Mouse (Mus musculus) cerebellum, adult 2 months (tissue): ENCODE data around the gene Gm5751. TPM values are rescaled to one million over a fixed set of nuclear protein-coding genes. Genes with fewer than 3 reads are reported as not detected.
A peak's percentile ranks its signal among the peaks of the same experiment; 100 is the strongest.

Experiments used
- DNase-seq, 2 experiments: peaks; one replicate each; pipeline ENCODE4 v3.0.0; 2021
- H3K27ac ChIP-seq: fragments of 200-500 bp; 2 replicates; pipeline ENCODE4 v1.5.1; 2012; ENCODE audit warnings: low read length, control low read depth, inconsistent platforms; ENCODE audit not compliant: insufficient read depth
- H3K27me3 ChIP-seq: fragments of 200-500 bp; 2 replicates; pipeline ENCODE4 v1.6.1; 2012; ENCODE audit warnings: inconsistent platforms, mild to moderate bottlenecking, low read length, moderate library complexity; ENCODE audit not compliant: control insufficient read depth, insufficient read depth
- H3K4me1 ChIP-seq: fragments of 200-500 bp; 2 replicates; pipeline ENCODE4 v1.6.1; 2011; ENCODE audit warnings: low read length; ENCODE audit not compliant: control insufficient read depth, insufficient read depth
- H3K4me3 ChIP-seq: fragments of 200-500 bp; replicated peaks from 2 replicates; pipeline ENCODE3; 2011; ENCODE audit warnings: mild to moderate bottlenecking, low read depth, low read length, control low read depth; ENCODE audit not compliant: insufficient read depth
- CTCF ChIP-seq: fragments of 200-500 bp; IDR thresholded peaks from 2 replicates; pipeline ENCODE4 v1.5.1; 2011; ENCODE audit warnings: low read depth, mild to moderate bottlenecking, control low read depth, low read length, moderate library complexity, borderline replicate concordance; ENCODE audit not compliant: insufficient read depth
- POLR2A ChIP-seq: fragments of 200-500 bp; IDR thresholded peaks from 2 replicates; pipeline ENCODE4 v1.6.1; 2011; ENCODE audit warnings: low read length, control low read depth, borderline replicate concordance; ENCODE audit not compliant: insufficient read depth
- WGBS: fragments of 180-500 bp; shearing (Covaris S2); methylation state at CpG from one replicate; pipeline ENCODE4 v1.1.7; 2018; 5-methylcytosine and 5-hydroxymethylcytosine counted together
- polyA plus RNA-seq: library from polyadenylated mRNA; depleted of rRNA; stranded (reverse); fragments of >200 nt; gene quantifications from 2 replicates; pipeline ENCODE4 v1.2.3, GENCODE M21; 2012; rRNA removed

The Gm5751 gene
- polyA plus RNA-seq, 1 experiment: 0.57 TPM

GRCm38 (mm10) chrX:8893182-8893651 lies 19.2 kb downstream of the Gm5751 start:
- Histone ChIP-seq H3K27ac (no peak overlapping the region), H3K4me1 (no peaks in the 10 kb centered on the region), H3K4me3 (peak overlapping the region; percentile 64), H3K27me3 (no peaks in the 10 kb centered on the region)
- peak in 1 of 2 experiments; percentile 22 for DNase-seq
- WGBS: 12% methylated on average over 14 of the region's 42 CpGs
- no peak for TF ChIP-seq CTCF
- TF ChIP-seq POLR2A: no peak

- Histone ChIP-seq H3K27ac (no peak overlapping the region), H3K4me1 (no peaks in the 10 kb centered on the region), H3K27me3 (no peaks in the 10 kb centered on the region), H3K4me3 (no peak overlapping the region)
- WGBS: 62% methylated on average over 4 of the region's 4 CpGs
- TF ChIP-seq CTCF (no peak), POLR2A (no peak)
- DNase-seq: no peak
These were observed 26.8 kb downstream of the Gm5751 start for GRCm38 (mm10) chrX:8900823-8901222.

- no peaks in the 10 kb centered on the region for H3K27me3 ChIP-seq
- H3K27ac ChIP-seq: no peak overlapping the region
- DNase-seq: no peak
- TF ChIP-seq POLR2A: no peak
- no peak for TF ChIP-seq CTCF
- H3K4me1 ChIP-seq: no peaks in the 10 kb centered on the region
- H3K4me3 ChIP-seq: no peak overlapping the region
- WGBS: 18% methylated on average over 7 of the region's 7 CpGs
These were observed 27.9 kb downstream of the Gm5751 start for GRCm38 (mm10) chrX:8901906-8902472.

GRCm38 (mm10) chrX:8921080-8921479 lies 47.0 kb downstream of the Gm5751 start:
- WGBS: 60% methylated on average over 4 of the region's 4 CpGs
- DNase-seq: no peak

GRCm38 (mm10) chrX:8921813-8922607 lies 48.0 kb downstream of the Gm5751 start:
- no peaks in the 10 kb centered on the region for H3K4me1 ChIP-seq
- H3K4me3 ChIP-seq: no peak overlapping the region
- 68% methylated on average over 9 of the region's 9 CpGs for WGBS
- H3K27ac ChIP-seq: no peak overlapping the region
- TF ChIP-seq CTCF: peak; percentile 16; the same call in 1 of the 2 replicates
- no peak for TF ChIP-seq POLR2A
- no peaks in the 10 kb centered on the region for H3K27me3 ChIP-seq
- no peak for DNase-seq

More at GRCm38 (mm10) chrX:8921080-8921479, 47.0 kb downstream of the Gm5751 start:
- Histone ChIP-seq H3K4me3 (no peak overlapping the region), H3K4me1 (no peaks in the 10 kb centered on the region), H3K27me3 (no peaks in the 10 kb centered on the region), H3K27ac (no peak overlapping the region)
- TF ChIP-seq CTCF (no peak), POLR2A (no peak)

GRCm38 (mm10) chrX:8927308-8927707 lies 53.3 kb downstream of the Gm5751 start:
- TF ChIP-seq POLR2A (no peak), CTCF (no peak)
- H3K27ac ChIP-seq: no peak overlapping the region
- H3K27me3 ChIP-seq: no peaks in the 10 kb centered on the region
- no peak overlapping the region for H3K4me3 ChIP-seq
- 26% methylated on average over 4 of the region's 4 CpGs for WGBS
- DNase-seq: no peak
- H3K4me1 ChIP-seq: no peaks in the 10 kb centered on the region

Other genes with a start within 250 kb of the Gm5751 start
- not detected in 2 replicates for gene Ssxb8, start 183.4 kb upstream of the Gm5751 start, polyA plus RNA-seq
- not detected in 2 replicates for gene Ssx9, start 125.8 kb upstream of the Gm5751 start, polyA plus RNA-seq
- gene Ssxb5, start 70.6 kb upstream of the Gm5751 start, polyA plus RNA-seq: not detected in 2 replicates
- not detected in 2 replicates for gene Gm6592, start 30.3 kb upstream of the Gm5751 start, polyA plus RNA-seq
- 37.2 and 41.3 TPM in 2 replicates for gene B630019K06Rik, start 18.1 kb downstream of the Gm5751 start, polyA plus RNA-seq
- gene Fthl17b, start 88.7 kb downstream of the Gm5751 start, polyA plus RNA-seq: not detected in 2 replicates
- gene Fthl17c, start 102.3 kb downstream of the Gm5751 start, polyA plus RNA-seq: not detected in 2 replicates
- not detected in 2 replicates for gene Fthl17d, start 112.5 kb downstream of the Gm5751 start, polyA plus RNA-seq
- gene Fthl17e, start 159.2 kb downstream of the Gm5751 start, polyA plus RNA-seq: not detected in 2 replicates
- not detected in 2 replicates for gene Fthl17f, start 188.8 kb downstream of the Gm5751 start, polyA plus RNA-seq
- not detected in 2 replicates for gene 4930402K13Rik, start 230.3 kb downstream of the Gm5751 start, polyA plus RNA-seq